Mouse (Mus musculus) myocyte (in vitro differentiated cells): ENCODE measurements around the gene Kcna6. TPM values are rescaled to one million over a fixed set of nuclear protein-coding genes. Genes with fewer than 3 reads are reported as not detected.

Source experiments
- H3K27me3 ChIP-seq: one replicate; pipeline ENCODE4 v1.6.1; 2011; ENCODE audit not compliant: control insufficient read depth, insufficient read depth, insufficient read length
- H3K36me3 ChIP-seq: one replicate; pipeline ENCODE4 v1.6.1; 2011; ENCODE audit not compliant: control insufficient read depth, insufficient read depth
- H3K4me2 ChIP-seq: one replicate; pipeline ENCODE4 v1.6.1; 2011; ENCODE audit warnings: low read depth, control low read depth
- H3K4me3 ChIP-seq: one replicate; pipeline ENCODE4 v1.5.1; 2011; ENCODE audit warnings: mild to moderate bottlenecking, control low read depth, moderate library complexity
- H3K79me2 ChIP-seq: one replicate; pipeline ENCODE4 v1.6.1; 2011; ENCODE audit not compliant: control insufficient read depth, insufficient read depth
- H3ac ChIP-seq: one replicate; pipeline ENCODE4 v1.6.1; 2011; ENCODE audit not compliant: control insufficient read depth, insufficient read length
- CEBPB ChIP-seq: IDR thresholded peaks from 2 replicates; pipeline ENCODE4 v1.6.1; 2011; ENCODE audit warnings: mild to moderate bottlenecking, moderate library complexity; ENCODE audit not compliant: poor library complexity, insufficient read depth, severe bottlenecking
- E2F4 ChIP-seq: IDR thresholded peaks from one replicate; pipeline ENCODE4 v1.6.1; 2011; ENCODE audit warnings: mild to moderate bottlenecking, control low read depth, moderate library complexity; ENCODE audit not compliant: insufficient read depth
- MAX ChIP-seq: IDR thresholded peaks from one replicate; pipeline ENCODE4 v1.6.1; 2011; ENCODE audit warnings: low read depth, mild to moderate bottlenecking, control low read depth
- MYOD1 ChIP-seq, 3 experiments: IDR thresholded peaks; one replicate each; pipeline ENCODE4 v1.6.1; 2011; ENCODE audit warnings: control low read depth in 2 of 3, low read depth in 2 of 3, mild to moderate bottlenecking in 2 of 3, moderate library complexity in 1 of 3; ENCODE audit not compliant: insufficient read length in 2 of 3, control insufficient read depth in 1 of 3
- MYOG ChIP-seq, 3 experiments: IDR thresholded peaks; one replicate each; pipeline ENCODE4 v1.6.1; 2011; ENCODE audit warnings: control low read depth in 2 of 3, low read depth in 2 of 3, mild to moderate bottlenecking in 2 of 3; ENCODE audit not compliant: insufficient read length in 2 of 3, control insufficient read depth in 1 of 3, insufficient read depth in 1 of 3
- POLR2A ChIP-seq: IDR thresholded peaks from one replicate; pipeline ENCODE4 v1.6.1; 2011; ENCODE audit warnings: low read depth, mild to moderate bottlenecking, control low read depth, moderate library complexity; ENCODE audit not compliant: insufficient read length
- POLR2AphosphoS2 ChIP-seq: IDR thresholded peaks from one replicate; pipeline ENCODE4 v1.6.1; 2011; ENCODE audit warnings: low read depth, control low read depth; ENCODE audit not compliant: insufficient read length
- REST ChIP-seq: IDR thresholded peaks from one replicate; pipeline ENCODE4 v1.6.1; 2011; ENCODE audit warnings: mild to moderate bottlenecking, control low read depth, moderate library complexity; ENCODE audit not compliant: insufficient read depth, insufficient read length
- SRF ChIP-seq: IDR thresholded peaks from one replicate; pipeline ENCODE4 v1.6.1; 2011; ENCODE audit warnings: low read depth; ENCODE audit not compliant: control insufficient read depth, insufficient read length
- TCF12 ChIP-seq: IDR thresholded peaks from one replicate; pipeline ENCODE4 v1.6.1; 2011; ENCODE audit warnings: mild to moderate bottlenecking, control low read depth; ENCODE audit not compliant: poor library complexity, insufficient read depth, severe bottlenecking
- TCF3 ChIP-seq: IDR thresholded peaks from one replicate; pipeline ENCODE4 v1.6.1; 2011; ENCODE audit warnings: low read depth, control low read depth; ENCODE audit not compliant: insufficient read length
- USF1 ChIP-seq: IDR thresholded peaks from one replicate; pipeline ENCODE4 v1.6.1; 2011; ENCODE audit warnings: low read depth, mild to moderate bottlenecking, control low read depth, moderate library complexity
- polyA plus RNA-seq: library from polyadenylated mRNA; unstranded; fragments of >200 nt; fragmentation: generic; extraction: Trizol; gene quantifications from one replicate; pipeline ENCODE4 v1.2.1, GENCODE M21; 2012; ENCODE audit warnings: missing spikeins

Gene Kcna6
- polyA plus RNA-seq, 1 experiment: not detected

GRCm38 (mm10) chr6:126736996-126737395 is 3.5 kb downstream of the Kcna6 start:
- H3ac ChIP-seq: no peak overlapping the region
- H3K79me2 ChIP-seq: no peaks in the 10 kb centered on the region
- H3K4me3 ChIP-seq: no peak overlapping the region
- H3K4me2 ChIP-seq: no peak overlapping the region
- no peaks in the 10 kb centered on the region for H3K36me3 ChIP-seq
- TF ChIP-seq SRF: no peak
- TF ChIP-seq REST: no peak
- TF ChIP-seq POLR2A: no peak
- no peak for TF ChIP-seq USF1
- no peak for TF ChIP-seq MAX
- no peak for TF ChIP-seq CEBPB
- no peak for TF ChIP-seq TCF12
- no peak for TF ChIP-seq POLR2AphosphoS2
- no peak for TF ChIP-seq MYOG (IDR thresholded peaks at IDR 0.05; ENCODE audit: control insufficient read depth in 1 of 3, insufficient read depth in 1 of 3, insufficient read length in 2 of 3, low read depth in 2 of 3)
- TF ChIP-seq TCF3: no peak
- TF ChIP-seq MYOD1 (IDR thresholded peaks at IDR 0.05; ENCODE audit: control insufficient read depth in 1 of 3, insufficient read length in 2 of 3, low read depth in 2 of 3): no peak
- TF ChIP-seq E2F4: no peak
- H3K27me3 ChIP-seq: peaks cover 28% of the 10 kb centered on the region

- Histone ChIP-seq H3K4me2 (no peak overlapping the region), H3K36me3 (no peaks in the 10 kb centered on the region), H3K27me3 (peaks cover 27% of the 10 kb centered on the region), H3ac (no peak overlapping the region), H3K4me3 (no peak overlapping the region), H3K79me2 (no peaks in the 10 kb centered on the region)
- no peak for TF ChIP-seq E2F4
- no peak for TF ChIP-seq CEBPB
- TF ChIP-seq TCF12: no peak
- no peak for TF ChIP-seq MAX
- no peak for TF ChIP-seq POLR2AphosphoS2
- TF ChIP-seq REST: no peak
- TF ChIP-seq TCF3: no peak
- no peak for TF ChIP-seq SRF
- no peak for TF ChIP-seq USF1
- TF ChIP-seq POLR2A: no peak
- TF ChIP-seq MYOD1 (IDR thresholded peaks at IDR 0.05; ENCODE audit: control insufficient read depth in 1 of 3, insufficient read length in 2 of 3, low read depth in 2 of 3): no peak
- TF ChIP-seq MYOG (IDR thresholded peaks at IDR 0.05; ENCODE audit: control insufficient read depth in 1 of 3, insufficient read depth in 1 of 3, insufficient read length in 2 of 3, low read depth in 2 of 3): no peak
Measured at GRCm38 (mm10) chr6:126735806-126736205, 4.7 kb downstream of the Kcna6 start.

GRCm38 (mm10) chr6:126732645-126733044 is 7.8 kb downstream of the Kcna6 start:
- peaks cover 15% of the 10 kb centered on the region for H3K27me3 ChIP-seq
- no peak overlapping the region for H3ac ChIP-seq
- no peaks in the 10 kb centered on the region for H3K36me3 ChIP-seq
- H3K79me2 ChIP-seq: no peaks in the 10 kb centered on the region
- no peak overlapping the region for H3K4me2 ChIP-seq
- no peak for TF ChIP-seq TCF3
- TF ChIP-seq MYOD1 (IDR thresholded peaks at IDR 0.05; ENCODE audit: control insufficient read depth in 1 of 3, insufficient read length in 2 of 3, low read depth in 2 of 3): no peak
- TF ChIP-seq MAX: no peak
- TF ChIP-seq MYOG (IDR thresholded peaks at IDR 0.05; ENCODE audit: control insufficient read depth in 1 of 3, insufficient read depth in 1 of 3, insufficient read length in 2 of 3, low read depth in 2 of 3): no peak
- TF ChIP-seq TCF12: no peak
- TF ChIP-seq USF1: no peak
- TF ChIP-seq POLR2AphosphoS2: no peak
- TF ChIP-seq CEBPB: no peak
- TF ChIP-seq REST: no peak
- TF ChIP-seq POLR2A: no peak
- no peak for TF ChIP-seq SRF
- TF ChIP-seq E2F4: no peak
- no peak overlapping the region for H3K4me3 ChIP-seq

- no peak for TF ChIP-seq TCF12
- no peak for TF ChIP-seq MYOG (IDR thresholded peaks at IDR 0.05; ENCODE audit: control insufficient read depth in 1 of 3, insufficient read depth in 1 of 3, insufficient read length in 2 of 3, low read depth in 2 of 3)
- no peak for TF ChIP-seq USF1
- no peak for TF ChIP-seq SRF
- TF ChIP-seq E2F4: no peak
- TF ChIP-seq CEBPB: no peak
- TF ChIP-seq REST: no peak
- no peak for TF ChIP-seq MYOD1 (IDR thresholded peaks at IDR 0.05; ENCODE audit: control insufficient read depth in 1 of 3, insufficient read length in 2 of 3, low read depth in 2 of 3)
- TF ChIP-seq POLR2A: no peak
- TF ChIP-seq MAX: no peak
- no peak for TF ChIP-seq POLR2AphosphoS2
- TF ChIP-seq TCF3: no peak
- Histone ChIP-seq H3K27me3 (peaks cover 15% of the 10 kb centered on the region), H3ac (no peak overlapping the region), H3K4me3 (no peak overlapping the region), H3K36me3 (no peaks in the 10 kb centered on the region), H3K79me2 (no peaks in the 10 kb centered on the region), H3K4me2 (no peak overlapping the region)
Measured at GRCm38 (mm10) chr6:126728803-126729202, 11.7 kb downstream of the Kcna6 start.
